Mouse (Mus musculus): ENCODE data around the gene Ahnak.

Gene Ahnak

GRCm38 (mm10) chr19:8974638-8975037 lies 14.4 kb upstream of the Ahnak start:
- DNase-seq = no peak

DNA sequence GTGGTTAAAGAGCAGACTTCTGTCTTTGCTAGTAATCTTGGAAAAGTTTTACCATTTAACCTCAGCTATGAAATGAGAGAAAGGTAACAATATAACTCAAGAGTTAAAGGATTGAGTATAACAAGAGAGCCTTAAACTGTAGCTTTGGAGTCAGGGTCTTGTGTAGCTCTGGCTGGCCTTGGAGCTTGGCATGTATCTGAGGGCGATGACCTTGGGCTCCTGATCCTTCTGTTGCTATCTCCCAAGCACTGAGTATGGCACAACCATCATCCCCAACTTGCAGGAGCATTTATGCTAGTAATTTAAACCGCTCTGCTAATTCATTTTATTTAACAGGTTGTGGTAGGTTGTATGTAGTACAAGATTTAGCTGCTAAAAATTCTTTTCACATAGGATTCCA lies 13.6 kb upstream of the Ahnak start:
- no peak for DNase-seq

- peak; percentile 27 to 36 for DNase-seq
Observed at GRCm38 (mm10) chr19:8976535-8976934, 12.5 kb upstream of the Ahnak start.

- DNase-seq = no peak
Observed at GRCm38 (mm10) chr19:8980771-8981170, 8.3 kb upstream of the Ahnak start.

DNA sequence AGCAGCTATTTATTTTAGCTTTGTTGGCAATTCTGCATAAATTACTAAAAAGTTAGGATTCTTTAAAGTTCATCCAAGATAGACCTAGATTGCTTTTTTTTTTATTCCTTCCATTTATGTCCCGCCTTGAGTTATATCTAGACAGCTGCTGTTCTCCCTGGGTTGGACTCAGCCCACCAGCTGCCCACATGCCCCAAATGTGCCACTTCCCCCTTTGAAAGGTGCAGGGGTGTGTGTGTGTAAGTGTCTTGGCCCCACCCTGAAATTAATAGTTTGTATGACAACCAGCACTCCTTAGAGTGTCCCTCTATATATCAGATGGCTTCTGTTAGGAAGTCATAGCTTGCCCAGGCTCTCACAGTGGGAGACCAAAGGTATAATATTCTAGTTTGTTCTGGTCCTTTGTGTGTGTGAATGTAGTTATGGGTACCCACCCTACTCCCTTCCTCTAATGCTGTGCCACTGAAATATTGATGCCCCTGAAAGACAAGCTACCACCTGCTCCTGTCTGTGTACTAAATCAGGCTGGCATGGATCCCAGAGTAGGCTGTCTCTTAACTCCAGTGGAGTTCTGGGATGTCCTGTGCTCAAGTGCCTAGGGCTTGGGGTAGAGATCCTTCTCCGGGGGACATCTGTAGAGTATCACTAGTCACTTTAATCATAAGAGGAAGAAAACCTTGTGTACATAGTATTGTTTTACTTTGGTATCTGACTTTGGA lies 7.5 kb upstream of the Ahnak start:
- DNase-seq = no peak

GRCm38 (mm10) chr19:8982303-8983149 lies 6.6 kb upstream of the Ahnak start:
- DNase-seq = no peak

DNA sequence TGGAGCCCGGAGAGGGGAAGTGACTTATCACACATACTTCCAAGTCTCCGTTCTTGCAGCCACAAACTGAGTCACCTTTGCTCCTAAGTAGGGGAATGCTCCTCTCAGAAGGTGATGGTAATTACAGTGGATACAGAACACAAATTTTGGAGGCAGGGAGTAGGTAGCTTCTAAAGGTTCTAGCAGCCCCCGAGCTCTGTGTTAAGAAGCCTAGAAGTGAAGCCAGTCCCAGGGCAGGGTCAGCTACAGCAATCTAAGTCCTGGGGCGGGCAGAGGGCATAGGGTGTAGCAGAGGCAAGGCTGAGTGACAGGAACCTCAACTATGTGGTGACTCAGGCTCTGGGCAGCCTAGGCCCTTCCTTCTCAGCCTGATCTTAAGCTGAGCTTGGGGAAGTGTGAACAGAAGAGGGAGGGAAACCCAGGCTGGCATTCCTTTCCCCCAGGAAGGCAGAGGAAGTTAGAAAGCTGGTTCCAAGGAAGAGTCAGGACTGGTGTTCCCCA lies 5.9 kb upstream of the Ahnak start:
- no peak for DNase-seq

- DNase-seq = peak; percentile 40 to 66
Observed at GRCm38 (mm10) chr19:8984255-8984868, 4.7 kb upstream of the Ahnak start.

GRCm38 (mm10) chr19:8985891-8986290 lies 3.2 kb upstream of the Ahnak start:
- no peak for DNase-seq

GRCm38 (mm10) chr19:8987816-8988215 lies 1.3 kb upstream of the Ahnak start:
- no peak for DNase-seq

GRCm38 (mm10) chr19:8988346-8989065 lies 578 bp upstream of the Ahnak start:
- no peak for DNase-seq

GRCm38 (mm10) chr19:8989567-8990431 lies 715 bp downstream of the Ahnak start:
- DNase-seq = peak; percentile 44 to 55

DNA sequence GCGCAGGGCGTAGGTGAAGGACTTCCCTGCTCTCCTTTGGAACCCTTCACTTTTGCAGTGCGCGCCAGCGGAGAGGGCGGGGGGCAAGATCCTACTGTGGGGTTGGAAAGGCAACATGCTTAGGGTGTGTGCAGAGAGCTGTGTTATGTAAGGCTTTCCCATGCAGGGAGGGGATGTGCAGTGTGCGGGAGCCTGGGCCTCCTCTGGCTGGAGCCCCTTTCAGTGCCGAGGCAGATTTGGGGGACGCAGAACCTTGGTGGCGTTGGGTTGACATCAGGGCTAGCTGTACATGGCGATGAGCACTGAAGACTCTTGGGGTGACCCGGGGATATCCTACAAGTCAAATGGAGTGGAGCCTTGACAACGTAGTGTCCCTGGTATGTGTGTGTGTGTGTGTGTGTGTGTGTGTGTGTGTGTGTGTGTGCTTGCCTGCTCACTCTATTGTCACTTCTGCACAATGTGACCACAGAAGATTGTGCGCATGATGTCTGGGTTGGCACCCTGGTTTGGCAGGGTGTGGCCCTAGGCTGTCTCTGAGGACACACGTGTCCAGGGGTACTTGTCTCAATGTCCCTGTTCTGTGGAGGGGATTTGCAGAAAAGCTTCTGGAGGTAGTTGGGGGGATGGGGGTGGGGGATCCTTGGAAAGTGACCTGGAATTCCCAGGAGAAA lies 1.5 kb downstream of the Ahnak start:
- DNase-seq = peak in 1 of 2 experiments; percentile 20

GRCm38 (mm10) chr19:8991245-8991870 lies 2.3 kb downstream of the Ahnak start:
- DNase-seq = no peak

DNA sequence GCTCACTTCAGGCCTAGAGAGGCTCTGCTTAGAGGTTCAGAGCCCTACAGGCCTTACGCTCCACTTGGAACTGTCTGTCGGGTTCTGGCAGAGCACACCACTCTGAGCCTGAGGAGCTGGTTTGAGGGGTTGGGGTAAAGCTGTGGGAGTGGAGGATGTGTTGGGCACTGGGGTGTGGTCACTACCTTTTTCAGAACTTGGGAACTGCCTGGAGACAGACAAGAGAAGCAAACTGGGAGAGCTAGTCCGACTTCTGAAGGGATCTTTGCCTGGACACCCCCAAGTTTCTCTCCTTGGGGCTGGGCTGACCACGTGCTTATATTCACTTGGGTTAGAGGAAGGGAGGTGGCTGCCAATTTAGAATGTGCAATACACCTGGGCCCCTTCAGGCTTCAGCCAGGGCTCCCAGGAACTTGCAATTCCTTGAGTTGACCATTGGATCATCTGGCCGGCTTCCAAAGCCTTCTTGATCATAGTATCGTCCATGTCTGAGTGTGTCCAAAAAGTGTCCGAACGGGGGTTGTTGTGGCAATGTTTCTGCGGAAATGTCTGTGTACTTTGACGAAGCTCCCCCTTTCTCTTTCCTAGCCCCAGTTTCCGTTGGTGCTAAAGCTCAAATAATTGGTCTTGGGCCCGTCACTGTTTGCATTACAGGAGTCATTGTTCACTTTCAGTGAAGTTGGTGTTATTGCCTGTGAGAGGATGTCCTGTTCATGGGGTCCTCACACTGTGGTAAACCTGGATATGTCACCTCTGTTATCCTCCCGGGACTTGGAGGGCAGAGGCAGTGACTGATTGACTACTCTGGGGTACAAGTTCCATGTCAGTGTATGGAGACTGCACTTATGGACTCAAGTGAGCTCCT lies 3.0 kb downstream of the Ahnak start:
- DNase-seq = no peak

DNA sequence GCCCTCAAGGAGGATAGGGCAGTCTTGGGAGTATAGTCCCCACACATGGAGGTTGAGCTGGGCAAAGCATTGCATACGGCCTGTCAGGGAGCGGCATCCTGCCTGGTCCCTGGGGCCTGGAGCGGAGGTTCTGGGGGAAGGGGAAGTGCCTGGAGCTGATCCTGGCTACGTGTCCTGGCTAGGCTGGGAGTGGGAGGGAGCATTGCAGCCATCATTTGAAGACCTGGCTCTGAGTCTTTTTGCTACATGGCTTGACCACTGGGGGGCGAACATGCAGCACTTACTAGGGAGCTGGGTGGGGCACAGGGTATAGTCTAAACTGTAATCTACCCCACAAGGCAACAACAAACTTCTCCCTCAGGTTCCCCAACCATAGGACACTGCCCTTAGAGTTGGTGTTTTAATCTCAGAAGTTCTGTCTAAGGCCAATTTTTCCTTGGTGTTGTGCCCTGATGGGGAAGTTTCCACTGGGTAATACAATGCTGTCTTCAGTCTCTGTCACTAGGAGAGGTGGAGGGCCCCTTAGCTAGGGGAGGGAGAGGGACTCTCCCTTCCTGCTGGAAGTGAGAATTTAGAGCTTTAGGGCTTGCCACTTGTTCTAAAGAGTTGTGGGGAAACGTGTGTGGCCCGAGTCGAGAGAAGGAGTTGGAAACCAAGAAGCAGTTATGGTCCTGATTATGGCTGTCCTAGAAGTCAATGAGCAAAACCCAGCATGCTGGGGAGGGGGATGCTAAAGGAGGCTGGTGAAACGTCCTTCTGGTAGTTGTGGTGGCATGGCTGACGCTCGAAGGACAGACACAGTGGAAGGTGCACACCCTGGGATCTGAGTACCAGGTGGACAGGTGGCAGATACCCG lies 3.9 kb downstream of the Ahnak start:
- peak; percentile 82 to 83 for DNase-seq

DNA sequence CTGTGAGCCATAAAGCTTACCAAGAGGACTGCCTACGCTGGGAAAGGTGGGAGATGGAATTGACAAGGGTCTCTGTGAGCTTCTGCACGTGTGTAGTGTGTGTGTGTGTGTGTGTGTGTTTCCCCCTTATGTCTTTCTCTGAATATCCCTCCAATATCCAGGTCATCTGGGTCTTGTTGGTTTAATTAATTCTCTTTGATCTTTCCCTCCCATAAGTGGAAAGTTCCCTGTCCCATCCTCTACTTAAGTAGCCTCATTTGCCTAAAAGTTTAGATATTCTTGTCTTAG lies 4.5 kb downstream of the Ahnak start:
- no peak for DNase-seq

GRCm38 (mm10) chr19:8994813-8995607 lies 5.9 kb downstream of the Ahnak start:
- DNase-seq = no peak
